Mouse (Mus musculus) midbrain, embryonic 12.5 days (tissue): ENCODE results near the gene Cnih2. TPM values are rescaled to one million over a fixed set of nuclear protein-coding genes. Genes with fewer than 3 reads are reported as not detected.
A peak's percentile ranks its signal among the peaks of the same experiment; 100 is the strongest.

Experiments
- ATAC-seq: fragments of 200-750 bp; cut with Nextera tagmentation; 2 replicates; pipeline ENCODE4 v1.8.0; 2017; ENCODE audit warnings: low read depth, moderate TSS enrichment, moderate library complexity; ENCODE audit not compliant: low FRiP score
- H3K27ac ChIP-seq: fragments of 300-500 bp; sonication (generic); replicated peaks from 2 replicates; pipeline ENCODE4 v1.5.1; 2016; ENCODE audit warnings: mild to moderate bottlenecking
- H3K27me3 ChIP-seq: fragments of 300-500 bp; sonication (generic); 2 replicates; pipeline ENCODE4 v1.6.1; 2016; ENCODE audit warnings: mild to moderate bottlenecking
- H3K36me3 ChIP-seq: fragments of 300-500 bp; sonication (generic); 2 replicates; pipeline ENCODE4 v1.6.1; 2016
- H3K4me1 ChIP-seq: fragments of 300-500 bp; sonication (generic); 2 replicates; pipeline ENCODE4 v1.6.1; 2016
- H3K4me2 ChIP-seq: fragments of 300-500 bp; sonication (generic); replicated peaks from 2 replicates; pipeline ENCODE4 v1.6.1; 2016; ENCODE audit warnings: mild to moderate bottlenecking, moderate library complexity
- H3K4me3 ChIP-seq: fragments of 300-500 bp; sonication (generic); 2 replicates; pipeline ENCODE4 v1.5.1; 2016; ENCODE audit warnings: mild to moderate bottlenecking
- H3K9ac ChIP-seq: fragments of 300-500 bp; sonication (generic); replicated peaks from 2 replicates; pipeline ENCODE4 v1.6.1; 2016; ENCODE audit warnings: mild to moderate bottlenecking, moderate library complexity
- H3K9me3 ChIP-seq: fragments of 300-500 bp; sonication (generic); 2 replicates; pipeline ENCODE4 v1.6.1; 2016; ENCODE audit warnings: mild to moderate bottlenecking
- WGBS: fragments of 180-500 bp; shearing (Covaris S2); methylation state at CpG from one replicate; pipeline ENCODE4 v1.1.7; 2016; 5-methylcytosine and 5-hydroxymethylcytosine counted together
- polyA plus RNA-seq: library from polyadenylated mRNA; unstranded; fragments of >200 nt; fragmentation: Nextera tagmentation; extraction: Ambion mirVana; gene quantifications from 2 replicates; pipeline ENCODE4 v1.2.1, GENCODE M21; 2016

Cnih2 gene
- 196 and 239 TPM in 2 replicates for polyA plus RNA-seq

DNA sequence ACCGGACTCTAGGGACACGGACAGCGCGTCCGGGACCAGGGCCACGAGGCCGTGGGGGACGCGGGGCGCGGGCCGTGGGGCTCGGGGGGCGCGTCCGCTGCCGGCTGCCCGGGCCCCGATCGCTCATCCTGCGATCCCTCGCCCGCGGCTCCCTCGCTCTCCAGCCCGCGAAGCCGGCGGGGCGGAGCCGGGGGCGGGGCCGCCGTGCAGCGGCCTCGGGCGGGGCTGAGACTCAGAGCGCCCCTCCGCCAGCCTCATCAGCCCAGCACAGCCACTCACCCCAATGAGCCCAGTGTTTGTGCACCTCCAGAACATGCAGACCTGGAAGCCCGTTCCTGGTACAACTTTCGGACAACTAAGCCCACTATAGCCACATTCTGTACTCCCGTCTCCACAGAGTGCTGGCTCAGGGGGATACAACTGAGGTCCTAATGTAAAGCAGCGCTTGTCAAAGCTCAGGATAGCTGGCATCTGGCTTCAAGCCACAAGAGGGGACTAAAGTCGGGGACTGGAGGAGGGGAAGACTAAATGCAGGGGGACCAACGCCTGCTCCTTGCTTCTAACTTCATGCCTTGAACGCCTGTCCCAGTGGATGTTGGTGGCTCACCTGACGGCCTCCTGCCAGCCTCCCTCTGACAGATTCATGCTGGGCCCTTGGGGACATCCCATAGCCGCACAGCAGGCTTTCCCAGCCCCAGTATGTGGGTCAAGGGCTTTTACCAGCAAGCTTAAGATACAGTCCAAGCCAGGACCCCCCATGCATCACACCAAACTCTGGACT is at the start of gene Cnih2:
TSS of gene Cnih2 (minus strand) at position 159 of the 781 bp plus-strand sequence.
- Histone ChIP-seq H3K9me3 (no peaks in the 10 kb centered on the region), H3K4me3 (peak within 1 kb of the TSS; percentile 78), H3K27me3 (no peaks in the 10 kb centered on the region), H3K4me1 (peaks cover 59% of the 10 kb centered on the region), H3K36me3 (peaks cover 45% of the 10 kb centered on the region), H3K9ac (peak within 1 kb of the TSS; percentile 98), H3K4me2 (peak within 1 kb of the TSS; percentile 93), H3K27ac (peak within 1 kb of the TSS; percentile 93)
- peak; percentile 59 for ATAC-seq
- 3% methylated on average over 43 of the region's 48 CpGs for WGBS

GRCm38 (mm10) chr19:5139640-5140039 is 41.3 kb upstream of the Cnih2 start:
- Histone ChIP-seq H3K27ac (no peak overlapping the region), H3K4me3 (0 out of 2 replicates have a peak overlapping the region, but pooled peaks have one; percentile 1), H3K4me2 (no peak overlapping the region), H3K36me3 (peaks cover 45% of the 10 kb centered on the region), H3K4me1 (no peaks in the 10 kb centered on the region), H3K9me3 (no peaks in the 10 kb centered on the region), H3K27me3 (no peaks in the 10 kb centered on the region), H3K9ac (no peak overlapping the region)
- ATAC-seq = no peak
- WGBS = 2% methylated on average over 2 of the region's 2 CpGs

GRCm38 (mm10) chr19:5131237-5131636 is 32.9 kb upstream of the Cnih2 start:
- whole genome bisulfite sequencing = 85% methylated on average over 4 of the region's 4 CpGs
- H3K36me3 ChIP-seq = peaks cover 25% of the 10 kb centered on the region
- H3K9ac ChIP-seq = no peak overlapping the region
- no peak for ATAC-seq
- no peak overlapping the region for H3K4me3 ChIP-seq
- no peaks in the 10 kb centered on the region for H3K4me1 ChIP-seq
- H3K27ac ChIP-seq = no peak overlapping the region
- H3K27me3 ChIP-seq = no peaks in the 10 kb centered on the region
- H3K9me3 ChIP-seq = no peaks in the 10 kb centered on the region
- H3K4me2 ChIP-seq = no peak overlapping the region

DNA sequence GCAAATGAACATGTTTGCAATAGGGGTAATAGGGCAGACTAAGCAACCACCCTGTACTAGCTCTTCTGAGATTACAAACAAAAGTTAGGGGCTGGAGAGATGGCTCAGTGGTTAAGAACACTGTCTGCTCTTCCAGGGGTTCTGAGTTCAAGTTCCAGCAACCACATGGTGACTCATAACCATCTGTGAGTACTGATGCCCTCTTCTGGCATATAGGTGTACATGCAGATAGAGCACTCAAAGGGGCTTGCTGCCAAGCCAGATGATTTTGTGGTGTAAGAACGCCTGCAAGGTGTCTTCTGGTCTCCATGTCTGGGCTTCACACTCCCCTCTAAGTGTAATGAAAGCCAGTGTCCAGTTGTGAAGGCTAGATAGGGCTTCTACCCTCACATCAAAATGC is 31.4 kb upstream of the Cnih2 start:
- Histone ChIP-seq H3K27ac (no peak overlapping the region; the same call in 1 of the 2 replicates), H3K27me3 (no peaks in the 10 kb centered on the region), H3K36me3 (peaks cover 16% of the 10 kb centered on the region), H3K4me2 (no peak overlapping the region), H3K4me3 (no peak overlapping the region), H3K4me1 (no peaks in the 10 kb centered on the region), H3K9me3 (no peaks in the 10 kb centered on the region), H3K9ac (no peak overlapping the region)
- no peak for ATAC-seq
- 60% methylated on average over 1 of the region's 1 CpGs for WGBS

- no peak for ATAC-seq
- no peak overlapping the region for H3K4me2 ChIP-seq
- 80% methylated on average over 7 of the region's 7 CpGs for WGBS
- no peak overlapping the region for H3K9ac ChIP-seq
- no peaks in the 10 kb centered on the region for H3K9me3 ChIP-seq
- no peaks in the 10 kb centered on the region for H3K4me1 ChIP-seq
- H3K36me3 ChIP-seq = no peaks in the 10 kb centered on the region
- no peak overlapping the region for H3K4me3 ChIP-seq
- H3K27me3 ChIP-seq = peaks cover 4% of the 10 kb centered on the region; the same call in 1 of the 2 replicates
- H3K27ac ChIP-seq = no peak overlapping the region
Observed at GRCm38 (mm10) chr19:5124055-5124614, 25.8 kb upstream of the Cnih2 start.

DNA sequence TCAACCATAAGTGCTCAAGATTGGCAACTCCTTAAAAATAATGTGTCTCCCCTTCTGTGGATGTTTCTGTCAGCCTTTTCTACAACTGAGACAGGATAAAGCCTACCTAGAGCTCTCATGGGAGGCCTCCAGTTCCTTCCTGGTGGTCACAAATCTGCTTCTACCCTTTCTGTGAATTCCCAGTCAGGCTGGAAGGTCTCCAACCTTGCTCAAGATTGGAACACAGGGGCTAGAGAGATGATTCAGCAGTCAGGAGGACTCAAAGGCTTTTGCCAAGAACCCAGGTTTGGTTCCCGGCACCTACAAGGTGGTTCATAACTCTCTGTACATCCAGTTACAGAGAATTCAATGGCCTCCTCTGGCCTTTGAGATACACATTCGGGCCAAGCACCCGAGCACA is 24.9 kb upstream of the Cnih2 start:
- no peaks in the 10 kb centered on the region for H3K9me3 ChIP-seq
- no peaks in the 10 kb centered on the region for H3K36me3 ChIP-seq
- no peak overlapping the region for H3K4me2 ChIP-seq
- peaks cover 8% of the 10 kb centered on the region; the same call in 1 of the 2 replicates for H3K27me3 ChIP-seq
- no peak overlapping the region for H3K9ac ChIP-seq
- no peak overlapping the region for H3K4me3 ChIP-seq
- no peak for ATAC-seq
- peaks cover 7% of the 10 kb centered on the region; the same call in 1 of the 2 replicates for H3K4me1 ChIP-seq
- H3K27ac ChIP-seq = no peak overlapping the region
- WGBS = 83% methylated on average over 3 of the region's 3 CpGs

DNA sequence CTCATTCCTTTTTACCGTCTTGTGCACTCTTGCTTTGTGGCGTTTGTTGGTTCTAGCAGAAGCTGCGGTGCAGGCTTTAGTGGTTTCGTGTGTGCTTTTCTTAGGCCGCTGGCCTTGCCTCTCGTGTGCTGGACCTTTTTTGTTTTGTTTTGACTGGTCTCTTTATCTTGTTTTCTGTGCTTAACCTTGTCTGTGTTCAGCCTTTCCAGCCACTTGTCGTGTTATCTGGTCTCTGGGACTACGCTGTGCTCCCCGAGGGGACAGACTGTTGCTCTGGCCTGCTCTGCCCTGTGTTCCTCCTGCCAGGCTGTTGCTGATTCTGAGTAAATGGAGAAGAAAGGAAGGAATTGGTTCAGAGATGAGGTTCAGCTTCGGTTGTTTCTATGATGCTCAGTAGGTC is 24.2 kb upstream of the Cnih2 start:
- no peak for ATAC-seq
- no peaks in the 10 kb centered on the region for H3K9me3 ChIP-seq

GRCm38 (mm10) chr19:5118384-5118698 is 20.0 kb upstream of the Cnih2 start, which contains the start of gene Klc2:
TSS of gene Klc2 (minus strand) at chr19:5118560.
- Histone ChIP-seq H3K9me3 (no peaks in the 10 kb centered on the region), H3K4me2 (peak within 1 kb of the TSS; percentile 59), H3K4me3 (peak within 1 kb of the TSS; percentile 86), H3K9ac (peak within 1 kb of the TSS; percentile 86), H3K27ac (peak within 1 kb of the TSS; percentile 90), H3K36me3 (peaks cover 26% of the 10 kb centered on the region), H3K4me1 (peaks cover 15% of the 10 kb centered on the region), H3K27me3 (peaks cover 8% of the 10 kb centered on the region; the same call in 1 of the 2 replicates)
- under 1% methylated on average over 18 of the region's 18 CpGs for WGBS
- peak; percentile 90; the same call in 1 of the 2 replicates for ATAC-seq

More for the DNA sequence above, 24.2 kb upstream of the Cnih2 start:
- Histone ChIP-seq H3K4me2 (no peak overlapping the region), H3K4me3 (no peak overlapping the region), H3K4me1 (peaks cover 7% of the 10 kb centered on the region; the same call in 1 of the 2 replicates), H3K27ac (no peak overlapping the region), H3K36me3 (no peaks in the 10 kb centered on the region), H3K27me3 (peaks cover 8% of the 10 kb centered on the region; the same call in 1 of the 2 replicates), H3K9ac (no peak overlapping the region)
- 68% methylated on average over 10 of the region's 10 CpGs for WGBS

GRCm38 (mm10) chr19:5117494-5118383 is 19.4 kb upstream of the Cnih2 start:
- under 1% methylated on average over 71 of the region's 83 CpGs for WGBS
- peak; percentile 84 for ATAC-seq

DNA sequence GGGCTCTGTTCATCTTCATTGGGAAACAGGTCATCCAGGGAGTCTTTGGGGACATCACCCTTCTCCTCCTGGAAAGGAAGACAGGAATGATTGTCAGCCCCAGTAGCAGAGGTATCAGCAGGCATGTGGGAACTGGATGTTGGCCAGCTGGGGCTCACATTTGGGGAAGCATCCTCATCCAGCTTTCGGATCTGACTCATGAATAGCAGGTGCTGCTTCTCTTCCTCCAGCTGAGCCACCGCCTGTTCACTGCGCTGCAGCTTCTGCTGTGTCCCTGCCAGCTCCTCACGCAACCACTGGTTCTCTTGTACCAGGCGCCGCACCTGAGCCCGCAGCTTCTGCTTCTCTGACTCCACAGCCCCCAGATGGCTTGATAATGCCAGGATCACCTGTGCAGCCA is 15.5 kb upstream of the Cnih2 start:
- Histone ChIP-seq H3K27me3 (peaks cover under 1% of the 10 kb centered on the region; the same call in 1 of the 2 replicates), H3K36me3 (peaks cover 70% of the 10 kb centered on the region), H3K9me3 (no peaks in the 10 kb centered on the region), H3K27ac (no peak overlapping the region), H3K4me3 (no peak overlapping the region), H3K4me2 (no peak overlapping the region), H3K9ac (no peak overlapping the region), H3K4me1 (peaks cover 12% of the 10 kb centered on the region)
- no peak for ATAC-seq
- 96% methylated on average over 7 of the region's 7 CpGs for WGBS

More at GRCm38 (mm10) chr19:5117494-5118383, 19.4 kb upstream of the Cnih2 start:
- Histone ChIP-seq H3K4me3 (peak overlapping the region; percentile 86), H3K4me2 (peak overlapping the region; percentile 59), H3K36me3 (peaks cover 31% of the 10 kb centered on the region), H3K4me1 (peaks cover 15% of the 10 kb centered on the region), H3K9ac (peak overlapping the region; percentile 86), H3K27me3 (peaks cover 8% of the 10 kb centered on the region; the same call in 1 of the 2 replicates), H3K9me3 (no peaks in the 10 kb centered on the region), H3K27ac (peak overlapping the region; percentile 90)

DNA sequence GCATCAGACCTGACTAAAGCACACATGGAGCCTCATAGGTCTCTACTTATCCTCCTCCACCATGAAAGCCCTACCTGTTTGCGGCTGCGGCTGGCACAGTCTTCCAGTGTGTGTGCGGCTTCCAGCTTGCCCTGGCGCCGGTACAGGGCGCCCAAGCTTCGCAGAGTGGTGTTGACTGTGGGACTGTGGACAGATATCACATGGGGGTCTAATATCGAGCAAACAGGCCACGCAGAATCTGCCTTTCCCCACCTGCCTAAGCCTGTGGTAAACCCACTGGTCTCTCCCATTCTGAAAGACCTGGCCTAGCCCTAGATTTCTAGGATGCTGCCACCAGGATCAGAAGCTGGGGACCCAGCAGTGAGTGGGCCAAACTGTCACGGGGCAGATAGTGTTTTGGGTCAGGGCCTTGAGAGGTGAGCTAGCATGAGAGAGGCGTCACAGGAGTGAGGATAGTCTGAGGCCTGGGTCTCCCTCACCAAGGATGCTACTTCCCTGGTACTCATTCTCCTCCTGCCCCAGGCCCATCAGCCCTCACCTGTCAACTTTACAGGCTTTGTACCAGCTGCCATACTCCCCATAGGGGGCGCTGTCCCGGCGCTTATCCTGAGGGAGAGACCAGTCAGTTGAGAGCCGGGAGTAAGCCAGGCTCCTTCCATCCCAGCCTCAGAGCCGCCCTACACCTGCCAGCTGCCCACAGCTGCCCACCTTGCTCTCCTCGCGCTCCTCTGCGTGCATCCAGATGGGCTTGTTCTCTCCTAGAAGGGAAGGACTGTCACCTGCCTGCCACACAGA is 11.5 kb upstream of the Cnih2 start:
- Histone ChIP-seq H3K4me1 (peaks cover 17% of the 10 kb centered on the region), H3K36me3 (peaks cover 69% of the 10 kb centered on the region), H3K4me3 (no peak overlapping the region), H3K27me3 (no peaks in the 10 kb centered on the region), H3K4me2 (no peak overlapping the region), H3K27ac (no peak overlapping the region), H3K9me3 (no peaks in the 10 kb centered on the region), H3K9ac (no peak overlapping the region)
- 77% methylated on average over 19 of the region's 19 CpGs for WGBS
- no peak for ATAC-seq
